In the genomic region with DNA sequence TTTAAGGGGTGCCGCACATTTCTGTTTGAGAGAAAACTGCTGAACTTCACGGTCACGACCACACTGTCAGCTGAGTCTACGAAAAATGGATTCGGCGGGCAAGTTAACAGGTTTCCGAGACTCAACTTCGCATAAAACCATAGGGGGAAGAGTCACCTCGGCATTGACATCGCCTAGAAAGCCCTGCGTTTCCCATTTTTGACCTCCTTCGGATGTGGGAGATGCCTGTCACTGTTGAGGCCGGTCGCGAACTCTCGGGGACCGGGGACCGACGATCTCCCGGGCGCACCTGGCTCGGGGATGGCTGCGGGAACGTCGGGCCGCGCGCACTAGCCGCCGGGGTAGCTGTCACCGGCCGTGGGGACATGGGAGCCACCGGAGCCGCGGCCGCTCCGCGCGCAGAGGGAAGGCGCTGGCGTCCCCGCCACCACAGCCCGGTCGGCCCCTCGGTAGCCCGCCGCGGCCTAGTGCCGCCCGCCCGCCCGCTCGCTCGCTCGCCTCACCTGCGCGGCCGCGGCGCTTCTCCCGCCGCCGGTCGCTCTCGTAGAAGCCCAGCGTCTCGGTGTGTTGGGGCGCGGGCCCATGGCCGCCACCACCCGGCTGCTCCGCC, we compare ENCODE assay signal across 8 mouse cellular contexts. TPM values are rescaled to one million over a fixed set of nuclear protein-coding genes. Genes with fewer than 3 reads are reported as not detected.
DNase-seq lines count a peak whose midpoint lies in the region; ATAC-seq lines count a peak whose summit lies in the region.

No protein-coding gene starts in this region.

- no peak; the same call in 1 of the 2 replicates for ATAC-seq in forebrain, embryonic 11.5 days (replicated peaks; ENCODE audit: low FRiP score)
- ATAC-seq in hindbrain, embryonic 12.5 days (ENCODE audit: low FRiP score): peak; percentile 86
- peak; percentile 53 for ATAC-seq in liver, embryonic 12.5 days

- no peaks in the 10 kb centered on the region for H3K36me3 ChIP-seq in forebrain, embryonic 11.5 days (ENCODE audit: control insufficient read depth, insufficient read depth, low read length)
- no peaks in the 10 kb centered on the region for H3K36me3 ChIP-seq in hindbrain, embryonic 12.5 days
- H3K36me3 ChIP-seq in liver, embryonic 12.5 days: peaks cover 11% of the 10 kb centered on the region; the same call in 1 of the 2 replicates

- H3K27me3 ChIP-seq in forebrain, embryonic 11.5 days (ENCODE audit: control insufficient read depth, insufficient read depth, low read length): no peaks in the 10 kb centered on the region
- no peaks in the 10 kb centered on the region for H3K27me3 ChIP-seq in hindbrain, embryonic 12.5 days
- H3K27me3 ChIP-seq in liver, embryonic 12.5 days (replicated peaks): no peaks in the 10 kb centered on the region

- H3K27ac ChIP-seq in forebrain, embryonic 11.5 days (ENCODE audit: low read depth, low read length): peak overlapping the region; percentile 72
- peak overlapping the region; percentile 95 for H3K27ac ChIP-seq in hindbrain, embryonic 12.5 days
- peak overlapping the region; percentile 91 for H3K27ac ChIP-seq in liver, embryonic 12.5 days

- peaks cover 6% of the 10 kb centered on the region; the same call in 1 of the 2 replicates for H3K4me1 ChIP-seq in forebrain, embryonic 11.5 days (replicated peaks; ENCODE audit: control insufficient read depth, insufficient read depth, low read length)
- H3K4me1 ChIP-seq in hindbrain, embryonic 12.5 days: peaks cover 24% of the 10 kb centered on the region
- peaks cover 59% of the 10 kb centered on the region for H3K4me1 ChIP-seq in liver, embryonic 12.5 days

- under 1% methylated on average over 68 of the region's 72 CpGs for WGBS in forebrain, embryonic 11.5 days
- under 1% methylated on average over 61 of the region's 72 CpGs for WGBS in hindbrain, embryonic 12.5 days
- under 1% methylated on average over 55 of the region's 72 CpGs for WGBS in liver, embryonic 12.5 days (ENCODE audit: insufficient replicate concordance)

- H3K4me2 ChIP-seq in forebrain, embryonic 11.5 days (ENCODE audit: low read depth, low read length, severe bottlenecking): peak overlapping the region; percentile 71
- peak overlapping the region; percentile 72 for H3K4me2 ChIP-seq in hindbrain, embryonic 12.5 days (replicated peaks)
- peak overlapping the region; percentile 76 for H3K4me2 ChIP-seq in liver, embryonic 12.5 days

- peak overlapping the region; percentile 95 for H3K9ac ChIP-seq in forebrain, embryonic 11.5 days (ENCODE audit: low read length)
- peak overlapping the region; percentile 95 for H3K9ac ChIP-seq in hindbrain, embryonic 12.5 days
- H3K9ac ChIP-seq in liver, embryonic 12.5 days: peak overlapping the region; percentile 99

- H3K9me3 ChIP-seq in forebrain, embryonic 11.5 days (ENCODE audit: control insufficient read depth, low read length): no peaks in the 10 kb centered on the region
- no peaks in the 10 kb centered on the region for H3K9me3 ChIP-seq in hindbrain, embryonic 12.5 days (replicated peaks)
- no peaks in the 10 kb centered on the region for H3K9me3 ChIP-seq in liver, embryonic 12.5 days (replicated peaks)

- H3K4me3 ChIP-seq in forebrain, embryonic 11.5 days (ENCODE audit: low read depth, low read length): peak overlapping the region; percentile 84
- H3K4me3 ChIP-seq in hindbrain, embryonic 12.5 days: peak overlapping the region; percentile 97
- H3K4me3 ChIP-seq in liver, embryonic 12.5 days: peak overlapping the region; percentile 96

- peak; percentile 14 to 17 for DNase-seq in layer of hippocampus, postnatal 14 days (ENCODE audit: low spot score in 2 of 2)
- no peak for DNase-seq in layer of hippocampus, postnatal 10 days (ENCODE audit: low spot score in 2 of 2)
- peak; percentile 42 for DNase-seq in Muller cell, postnatal 12 days (ENCODE audit: inconsistent ontology term)
- DNase-seq in forebrain, embryonic 11.5 days (ENCODE audit: low spot score): no peak
- peak; percentile 61 for DNase-seq in naive thymus-derived CD4-positive, alpha-beta T cell, adult 2 months (ENCODE audit: low read depth)
- DNase-seq in thymus, postnatal 4 days: peak; percentile 71

RNA-seq across cellular contexts. Expression of a gene that starts 0.4 kb away (rescaled TPM):
- 10 to 100 TPM; 41.2 to 41.9 TPM for total RNA-seq in layer of hippocampus, postnatal 14 days (2021)
- 10 to 100 TPM; 42.7 to 47.5 TPM for total RNA-seq in layer of hippocampus, postnatal 10 days (2021)
- 29.4 and 31.0 TPM in 2 replicates for polyA plus RNA-seq in forebrain, embryonic 11.5 days (2014; fragmentation: Nextera tagmentation; extraction: Ambion mirVana)
- 36.1 and 37.6 TPM in 2 replicates for polyA plus RNA-seq in hindbrain, embryonic 12.5 days (2016; fragmentation: Nextera tagmentation; extraction: Ambion mirVana)
- 46.0 and 48.3 TPM in 2 replicates for polyA plus RNA-seq in liver, embryonic 12.5 days (2016; fragmentation: Nextera tagmentation; extraction: Ambion mirVana)

Comparison
In these comparisons a context has a peak if more than half of its experiments do, and no peak if none do; other contexts are left out.
1. DNase-seq: peak in layer of hippocampus, postnatal 14 days (2 of 2), Muller cell, postnatal 12 days (single experiment), naive thymus-derived CD4-positive, alpha-beta T cell, adult 2 months (single experiment) and thymus, postnatal 4 days (single experiment); none in layer of hippocampus, postnatal 10 days (0 of 2) and forebrain, embryonic 11.5 days (single experiment).
2. Peak in every context shown above with its lines, with median percentiles within 50 percentile points of each other: H3K27ac ChIP-seq, H3K4me2 ChIP-seq, H3K4me3 ChIP-seq and H3K9ac ChIP-seq.